Mouse (Mus musculus): ENCODE measurements at regions not wholly inside any gene's neighbourhood (a gene's known extent, or its start where the extent isn't known, plus 50 kb on each side); places are given as distances from the start of the nearest gene placed in this dataset.
"Not testable (repeated sequence)": the region's sequence is repeated elsewhere in the genome, so short reads cannot be mapped to it uniquely, and the experiment has no call there.

GRCm38 (mm10) chr8:30063148-30063547 lies 2615.7 kb downstream of the Poteg start:
- no peak for DNase-seq (ENCODE audit: low read depth, low spot score)

- DNase-seq (ENCODE audit: low read depth, low spot score) = no peak
Observed at GRCm38 (mm10) chr8:30077726-30078125, 2630.3 kb downstream of the Poteg start.

- no peak for DNase-seq (ENCODE audit: low read depth, low spot score)
Observed at GRCm38 (mm10) chr8:30127766-30128165, 2680.3 kb downstream of the Poteg start.

GRCm38 (mm10) chr8:30134999-30135398 lies 2687.5 kb downstream of the Poteg start:
- no peak for DNase-seq (ENCODE audit: low read depth, low spot score)

GRCm38 (mm10) chr8:30151181-30151844 lies 2703.8 kb downstream of the Poteg start:
- no peak for DNase-seq (ENCODE audit: low read depth, low spot score)

GRCm38 (mm10) chr8:30152921-30153320 lies 2705.5 kb downstream of the Poteg start:
- DNase-seq (ENCODE audit: low read depth, low spot score) = no peak

- peak; percentile 18 for DNase-seq (ENCODE audit: low read depth, low spot score)
Observed at GRCm38 (mm10) chr8:30171881-30172280, 2724.4 kb downstream of the Poteg start.

GRCm38 (mm10) chr8:30202746-30203145 lies 2755.3 kb downstream of the Poteg start:
- not testable (repeated sequence) for DNase-seq (ENCODE audit: low read depth, low spot score)

- peak; percentile 6 for DNase-seq (ENCODE audit: low read depth, low spot score)
Observed at GRCm38 (mm10) chr8:30227354-30227753, 2779.9 kb downstream of the Poteg start.

GRCm38 (mm10) chr8:30233266-30233665 lies 2785.8 kb downstream of the Poteg start:
- DNase-seq (ENCODE audit: low read depth, low spot score) = no peak

- no peak for DNase-seq (ENCODE audit: low read depth, low spot score)
Observed at GRCm38 (mm10) chr8:30251797-30252196, 2804.3 kb downstream of the Poteg start.

- DNase-seq (ENCODE audit: low read depth, low spot score) = no peak
Observed at GRCm38 (mm10) chr8:30269949-30270910, 2822.8 kb downstream of the Poteg start.

GRCm38 (mm10) chr8:30289169-30289568 lies 2841.7 kb downstream of the Poteg start:
- peak; percentile 52 for DNase-seq (ENCODE audit: low read depth, low spot score)

- DNase-seq (ENCODE audit: low read depth, low spot score) = no peak
Observed at GRCm38 (mm10) chr8:30331201-30331600, 2883.7 kb downstream of the Poteg start.

GRCm38 (mm10) chr8:30333352-30333751 lies 2885.9 kb downstream of the Poteg start:
- DNase-seq (ENCODE audit: low read depth, low spot score) = no peak

GRCm38 (mm10) chr8:30359464-30359863 lies 2912.0 kb downstream of the Poteg start:
- no peak for DNase-seq (ENCODE audit: low read depth, low spot score)

- no peak for DNase-seq (ENCODE audit: low read depth, low spot score)
Observed at GRCm38 (mm10) chr8:30365721-30366120, 2918.3 kb downstream of the Poteg start.

GRCm38 (mm10) chr8:30391936-30392335 lies 2944.5 kb downstream of the Poteg start:
- no peak for DNase-seq (ENCODE audit: low read depth, low spot score)

GRCm38 (mm10) chr8:30439423-30439822 lies 2989.1 kb upstream of the 5930422O12Rik start:
- DNase-seq (ENCODE audit: low read depth, low spot score) = no peak

GRCm38 (mm10) chr8:30441821-30442220 lies 2986.7 kb upstream of the 5930422O12Rik start:
- DNase-seq (ENCODE audit: low read depth, low spot score) = no peak

GRCm38 (mm10) chr8:30443874-30444273 lies 2984.6 kb upstream of the 5930422O12Rik start:
- no peak for DNase-seq (ENCODE audit: low read depth, low spot score)

- no peak for DNase-seq (ENCODE audit: low read depth, low spot score)
Observed at GRCm38 (mm10) chr8:30444274-30444673, 2984.2 kb upstream of the 5930422O12Rik start.

- DNase-seq (ENCODE audit: low read depth, low spot score) = no peak
Observed at GRCm38 (mm10) chr8:30458136-30458535, 2970.4 kb upstream of the 5930422O12Rik start.
